Mouse (Mus musculus) ZHBTc4 (cell line): ENCODE data around the gene Vps13d.

ENCODE experiments used
- DNase-seq: peaks from one replicate; pipeline ENCODE4 v3.0.0-alpha.2; 2011; ENCODE audit warnings: low read depth, low spot score

Gene Vps13d

DNA sequence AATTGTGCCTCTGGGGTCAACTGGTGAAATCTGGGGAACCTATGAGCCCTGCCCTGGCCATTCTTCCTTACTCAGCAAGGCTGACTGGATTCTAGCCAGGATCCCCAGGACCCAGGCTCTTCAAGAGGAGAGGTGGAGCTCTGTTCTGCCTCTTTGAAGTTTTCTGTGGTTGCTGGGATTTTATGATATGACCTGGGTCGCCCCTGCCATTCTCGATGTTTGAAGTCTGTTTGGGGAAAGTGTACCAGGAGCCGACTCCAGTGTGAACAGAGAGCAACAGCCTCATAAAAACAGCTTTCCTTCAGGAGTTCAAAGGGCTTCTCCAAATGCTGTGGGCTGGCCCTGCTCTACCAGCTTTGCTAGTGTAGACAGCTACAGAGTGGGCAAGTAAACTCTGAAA is 185.4 kb downstream of the Vps13d start:
- DNase-seq: no peak

DNA sequence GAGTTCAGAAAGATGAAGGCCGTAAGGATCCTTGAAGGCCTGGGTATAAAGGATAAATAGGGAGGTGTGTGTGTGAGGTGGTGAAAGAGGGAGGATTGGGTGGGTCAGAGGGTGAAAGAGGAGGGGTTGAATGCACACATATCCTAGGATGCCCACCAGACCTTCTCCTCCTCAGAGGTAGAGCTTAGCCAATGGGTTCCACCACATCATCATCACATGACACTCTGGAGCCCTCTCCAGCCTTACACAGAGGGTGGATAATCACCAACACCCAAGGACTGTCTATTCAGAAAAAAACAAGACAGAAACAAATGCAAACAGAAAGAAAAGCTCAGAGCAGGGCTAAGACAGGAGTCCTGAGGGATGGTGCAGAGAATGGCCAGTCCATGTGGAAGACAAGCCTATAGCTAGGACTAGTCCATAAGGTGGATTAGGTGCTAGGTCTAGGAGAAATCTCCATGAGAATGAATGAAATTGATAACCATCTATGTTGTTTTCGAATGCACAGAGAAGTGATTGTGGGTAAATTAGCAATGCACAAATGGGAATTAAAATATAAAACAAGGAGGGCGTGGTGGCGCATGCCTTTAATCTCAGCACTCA is 188.8 kb downstream of the Vps13d start:
- DNase-seq: peak; percentile 81

DNA sequence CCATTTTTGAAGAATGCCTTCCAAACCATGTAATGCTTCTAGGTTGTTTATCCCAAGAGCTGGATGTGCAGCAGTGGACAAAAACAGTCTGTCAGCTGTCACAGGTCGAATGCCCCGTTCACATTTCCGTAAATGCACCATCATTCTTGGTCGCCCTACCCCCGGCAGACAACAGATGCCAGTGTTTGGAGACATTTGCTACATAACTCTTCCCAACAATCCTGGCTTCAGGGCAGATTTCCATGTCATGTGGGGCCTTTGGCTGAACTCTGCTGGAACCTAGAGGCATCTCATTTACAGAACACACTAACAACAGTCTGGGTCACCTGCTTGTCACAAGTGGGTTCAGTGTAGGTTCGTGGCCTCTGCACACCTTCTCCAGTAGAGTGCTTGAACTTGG is 190.6 kb downstream of the Vps13d start:
- no peak for DNase-seq

DNA sequence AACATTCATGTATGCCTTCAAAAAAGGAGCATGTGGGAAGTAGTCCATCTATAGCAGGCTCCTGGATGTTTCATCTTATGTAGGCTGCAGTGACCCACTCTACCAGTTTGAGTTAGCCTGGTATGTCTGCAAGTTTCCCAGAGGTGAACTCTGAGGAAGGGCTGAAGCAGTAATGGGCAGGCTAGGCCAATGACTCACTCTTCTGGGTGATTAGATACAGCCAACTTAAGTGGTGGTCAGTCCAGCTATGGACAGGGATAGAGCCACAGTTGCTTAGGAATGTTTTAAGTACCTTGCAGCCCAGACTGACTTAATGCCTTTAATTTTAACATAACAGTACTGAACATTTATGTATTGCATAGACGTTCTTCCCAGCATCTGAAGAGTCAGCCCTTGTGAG is 192.1 kb downstream of the Vps13d start:
- DNase-seq: no peak

DNA sequence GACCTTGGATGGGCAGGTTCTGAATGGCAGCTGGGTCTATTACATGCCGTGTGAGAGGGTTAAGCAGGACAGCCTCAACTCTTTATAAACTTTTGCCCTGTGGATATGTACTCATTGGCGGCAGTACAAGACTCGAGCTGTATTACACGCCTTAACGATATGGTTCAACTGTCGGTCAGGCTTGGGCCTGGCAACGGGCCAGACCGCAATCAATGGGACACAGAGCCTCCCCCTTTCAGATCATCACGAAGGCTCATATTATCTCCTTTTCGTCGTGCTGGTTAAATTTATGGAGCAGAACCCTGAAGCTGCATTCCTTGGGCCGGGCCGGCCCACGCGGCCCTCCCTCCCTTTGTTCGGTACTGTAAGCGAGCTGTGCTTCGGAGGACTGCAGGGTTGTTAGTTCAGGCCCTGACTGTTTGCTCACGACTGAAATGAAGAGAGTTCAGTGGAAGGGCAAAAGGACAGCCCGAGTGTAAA is 194.9 kb downstream of the Vps13d start:
- DNase-seq: peak; percentile 22

DNA sequence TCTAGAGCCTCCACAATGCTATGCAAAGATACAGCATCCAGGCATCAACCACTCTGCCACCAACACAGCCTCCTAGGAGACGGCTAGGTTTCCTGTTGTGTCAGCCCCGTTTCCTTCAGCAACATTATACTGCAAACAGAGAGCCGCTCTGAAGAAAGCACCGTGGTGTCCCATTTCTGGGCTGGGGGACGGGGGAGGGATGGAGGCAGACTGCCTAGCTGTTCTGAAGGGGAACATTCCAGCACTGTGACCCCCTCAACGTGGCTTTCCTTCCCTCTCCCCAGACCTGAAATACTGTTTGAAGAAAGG is 195.3 kb downstream of the Vps13d start:
- no peak for DNase-seq

DNA sequence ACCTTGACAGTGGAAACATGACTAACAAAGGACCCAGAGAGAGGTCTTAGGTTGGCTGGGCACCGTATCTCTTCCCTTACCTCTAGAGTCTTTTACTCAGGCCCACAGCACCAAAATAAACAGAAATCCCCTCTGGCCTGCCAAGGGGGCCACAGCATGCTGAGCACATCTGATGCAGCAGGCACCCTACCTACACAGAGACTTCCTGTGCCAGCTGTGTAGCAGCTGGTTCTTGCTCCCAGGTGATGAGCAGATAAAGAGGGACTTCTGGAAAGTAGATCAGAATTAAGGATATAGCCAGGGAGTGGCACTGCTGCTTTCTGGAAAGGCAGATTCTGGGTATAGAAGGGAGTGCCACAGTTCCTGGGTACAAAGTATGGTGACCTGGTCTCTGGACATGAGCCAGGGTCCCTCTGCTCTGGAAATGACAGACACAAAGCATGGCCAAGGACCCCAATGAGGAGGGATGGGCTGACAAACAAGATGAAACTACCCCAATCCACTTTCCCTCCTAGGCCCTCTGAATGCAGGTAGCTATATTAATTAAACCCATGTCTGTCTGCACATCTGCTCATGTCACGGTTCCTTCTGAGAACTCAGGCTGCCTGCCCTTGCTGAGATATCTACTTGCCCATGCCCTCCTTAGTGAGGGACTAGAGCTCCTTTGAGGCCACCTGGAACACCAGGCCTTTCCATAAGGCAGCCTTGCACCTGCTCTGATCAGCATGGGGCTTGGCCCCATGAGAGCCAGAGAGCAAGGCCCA is 195.8 kb downstream of the Vps13d start:
- no peak for DNase-seq

DNA sequence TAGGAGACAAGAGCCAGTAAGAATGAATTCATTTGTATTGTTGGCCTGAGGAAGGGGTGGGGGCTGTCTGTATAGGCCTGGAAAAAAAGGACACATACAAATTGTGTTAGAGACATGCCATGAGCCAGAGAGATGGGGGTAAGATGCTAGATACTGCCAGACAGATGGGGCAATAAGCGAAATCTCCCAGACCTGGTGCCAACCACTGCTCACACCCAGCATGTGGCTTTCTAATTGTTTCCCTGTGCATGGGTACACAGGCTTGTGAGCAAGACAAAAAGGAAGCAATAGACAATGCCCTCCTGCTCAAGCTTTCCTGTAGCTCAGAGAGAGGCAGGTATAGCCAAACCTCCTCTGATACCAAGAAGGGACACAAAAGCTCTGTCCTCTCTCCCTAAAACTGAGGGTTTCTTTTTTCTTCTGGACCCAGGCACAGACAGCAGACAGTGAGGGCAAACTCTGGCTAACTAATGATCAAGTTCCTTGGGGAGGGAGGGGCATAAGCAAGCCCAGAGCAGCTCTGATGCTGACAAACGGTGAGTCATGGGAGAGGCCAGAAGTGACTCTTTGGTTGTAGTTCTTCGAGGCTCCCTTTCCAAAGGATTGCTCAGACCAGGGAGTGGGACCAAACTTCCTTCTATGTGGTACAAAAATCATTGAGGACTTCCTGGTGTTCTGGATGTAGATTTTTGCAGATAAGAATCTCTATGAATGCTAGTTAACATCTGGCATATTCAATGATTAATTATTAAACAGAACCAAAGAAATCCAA is 196.7 kb downstream of the Vps13d start:
- DNase-seq: no peak

DNA sequence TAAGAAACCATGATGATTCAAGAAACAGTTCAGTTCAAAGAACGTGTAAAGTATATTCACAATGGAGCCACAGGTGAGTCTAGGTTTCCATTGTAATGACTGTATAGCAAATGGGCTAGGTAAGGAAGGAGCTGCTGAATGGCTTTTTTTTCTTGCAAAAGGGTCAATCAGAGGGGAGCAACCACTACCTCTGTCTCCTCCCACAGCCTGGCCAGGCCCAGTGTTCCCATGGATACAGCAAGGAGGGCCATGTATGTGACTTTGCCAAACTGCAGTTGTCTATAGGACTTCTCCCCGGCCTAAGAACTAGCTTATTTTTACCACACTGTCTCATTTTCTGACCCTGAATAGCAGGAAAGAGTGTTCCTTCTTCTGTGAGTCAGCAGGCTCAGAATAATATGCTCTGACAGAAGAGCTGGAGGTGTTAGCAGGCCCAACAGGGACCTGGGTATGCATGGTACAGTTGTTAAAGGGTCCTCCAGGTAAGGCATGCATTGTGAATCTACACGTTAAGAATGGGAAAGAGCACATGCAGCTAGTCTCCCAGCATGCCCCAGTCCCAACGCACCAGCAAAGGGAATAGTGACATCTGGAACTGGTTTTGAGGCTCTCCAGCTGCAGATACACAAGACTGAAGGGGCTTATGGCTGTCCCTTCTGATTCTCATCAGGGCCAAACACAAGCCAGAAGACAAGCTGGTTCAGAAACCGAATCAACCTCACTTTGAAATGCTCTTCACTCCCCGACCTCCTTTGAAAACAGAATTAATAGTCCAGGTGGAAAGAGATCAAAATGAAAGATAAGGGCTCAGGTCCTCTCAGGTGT is 197.6 kb downstream of the Vps13d start:
- peak; percentile 79 for DNase-seq

DNA sequence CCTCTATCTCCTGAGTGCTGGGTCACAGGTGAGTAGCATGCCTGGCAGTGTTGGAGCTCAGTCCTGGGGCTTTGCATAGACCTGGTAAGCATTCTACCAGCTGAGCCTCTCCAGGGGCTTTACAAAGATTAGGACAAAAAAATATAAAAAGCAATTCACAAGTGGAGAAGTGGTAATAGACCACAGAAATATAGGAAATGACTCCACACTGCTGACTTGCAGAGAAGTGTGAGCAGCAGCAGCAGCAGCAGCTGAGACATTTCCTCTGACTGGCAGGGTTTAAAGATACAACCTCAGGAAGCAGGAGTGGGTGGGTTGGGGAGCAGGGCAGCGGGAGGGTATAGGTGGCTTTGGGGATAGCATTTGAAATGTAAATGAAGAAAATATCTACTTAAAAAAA is 199.0 kb downstream of the Vps13d start:
- DNase-seq: no peak

DNA sequence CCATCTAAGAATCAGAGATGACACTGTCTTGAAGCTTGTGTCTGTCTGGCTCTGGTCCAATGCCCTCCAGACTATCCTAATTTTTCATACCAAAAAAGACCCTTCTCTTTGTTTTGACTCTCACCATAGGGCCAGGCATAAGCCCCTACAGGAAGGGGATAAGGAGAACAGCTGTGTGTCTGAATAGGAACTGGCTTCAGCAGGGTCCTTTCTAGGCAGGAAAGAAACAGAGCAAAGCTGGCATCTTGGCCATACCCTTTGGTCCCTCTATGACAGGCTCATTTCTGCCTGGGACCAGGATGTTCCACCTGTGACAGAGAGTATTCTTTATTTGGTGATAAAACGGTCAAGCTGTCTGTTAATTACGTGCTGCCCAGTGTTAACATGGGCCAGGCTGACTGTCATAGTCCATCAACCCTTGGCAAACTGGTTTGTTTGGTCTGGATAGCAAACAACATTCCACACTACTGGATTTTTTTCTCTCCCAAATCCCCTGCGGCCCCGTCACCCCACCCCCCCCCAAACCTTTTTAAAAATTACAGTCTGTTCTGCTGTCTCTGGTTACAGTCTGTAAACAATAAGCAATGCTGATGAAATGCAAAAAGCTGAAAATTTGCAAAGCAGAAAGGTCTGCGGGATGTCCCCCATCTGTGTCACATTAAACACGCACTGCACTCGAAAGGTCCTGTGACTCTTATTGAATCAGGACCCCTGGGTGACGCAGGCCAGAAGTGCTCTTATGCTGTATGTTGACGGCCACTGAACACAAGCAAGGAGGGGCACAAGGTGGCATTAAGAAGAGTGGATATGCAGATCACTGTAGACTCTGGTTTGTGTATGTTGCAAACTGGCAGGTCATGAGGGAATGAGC is 201.5 kb downstream of the Vps13d start:
- no peak for DNase-seq

DNA sequence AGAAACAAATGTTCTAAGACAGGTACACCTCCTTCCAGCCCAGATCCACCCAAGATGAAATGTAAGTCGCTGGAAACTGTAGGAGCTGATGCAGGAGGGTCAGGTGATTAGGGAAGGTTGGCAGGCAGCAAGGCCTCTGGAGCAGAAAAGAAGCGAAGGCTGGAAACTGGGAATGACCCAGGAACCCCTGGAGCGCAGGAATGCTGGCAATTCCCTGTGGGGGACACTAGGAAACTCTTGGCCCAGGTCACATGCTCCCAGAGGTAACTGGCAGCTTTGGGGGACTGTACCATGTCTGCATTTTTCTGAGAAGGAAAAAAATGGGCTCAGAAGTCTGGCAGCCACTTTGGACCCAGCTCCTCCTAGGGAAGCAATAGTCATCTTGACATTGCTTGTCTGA is 202.4 kb downstream of the Vps13d start:
- DNase-seq: peak; percentile 84

DNA sequence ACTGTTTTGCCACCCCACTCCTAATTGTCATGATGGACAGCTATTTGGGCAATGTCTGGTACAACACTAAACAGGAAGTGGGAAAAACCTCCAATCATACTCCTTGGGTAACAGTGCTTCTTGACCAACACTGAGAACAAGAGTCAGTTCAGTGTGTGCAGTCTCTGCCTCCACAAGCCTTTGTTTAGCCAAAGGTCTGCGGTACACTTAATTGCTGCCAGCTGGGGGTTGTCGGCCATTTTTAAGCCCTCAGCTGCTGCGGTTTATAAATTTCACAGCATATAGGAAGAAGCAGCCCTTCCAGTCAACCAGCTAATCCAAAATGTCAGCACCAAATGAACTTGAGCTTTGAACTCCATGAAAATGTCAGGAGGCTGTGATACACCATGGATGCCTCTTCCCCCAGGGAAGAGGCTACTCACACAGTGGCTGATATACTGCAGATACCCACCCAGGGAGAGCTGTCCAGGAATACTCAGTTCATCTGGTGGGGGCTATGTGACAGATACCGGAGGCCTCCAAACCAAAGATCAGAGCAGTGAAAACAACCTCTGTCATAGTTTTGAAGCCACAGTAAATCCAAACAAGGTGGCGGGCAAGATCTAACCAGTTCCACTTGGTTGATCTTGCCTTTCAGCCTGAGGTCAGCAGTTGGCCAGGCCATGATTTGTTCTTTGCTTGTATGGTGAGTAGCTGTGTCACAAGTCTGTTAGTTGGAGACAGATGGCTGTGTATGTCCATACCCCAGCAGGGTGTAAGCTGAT is 206.2 kb downstream of the Vps13d start:
- no peak for DNase-seq

DNA sequence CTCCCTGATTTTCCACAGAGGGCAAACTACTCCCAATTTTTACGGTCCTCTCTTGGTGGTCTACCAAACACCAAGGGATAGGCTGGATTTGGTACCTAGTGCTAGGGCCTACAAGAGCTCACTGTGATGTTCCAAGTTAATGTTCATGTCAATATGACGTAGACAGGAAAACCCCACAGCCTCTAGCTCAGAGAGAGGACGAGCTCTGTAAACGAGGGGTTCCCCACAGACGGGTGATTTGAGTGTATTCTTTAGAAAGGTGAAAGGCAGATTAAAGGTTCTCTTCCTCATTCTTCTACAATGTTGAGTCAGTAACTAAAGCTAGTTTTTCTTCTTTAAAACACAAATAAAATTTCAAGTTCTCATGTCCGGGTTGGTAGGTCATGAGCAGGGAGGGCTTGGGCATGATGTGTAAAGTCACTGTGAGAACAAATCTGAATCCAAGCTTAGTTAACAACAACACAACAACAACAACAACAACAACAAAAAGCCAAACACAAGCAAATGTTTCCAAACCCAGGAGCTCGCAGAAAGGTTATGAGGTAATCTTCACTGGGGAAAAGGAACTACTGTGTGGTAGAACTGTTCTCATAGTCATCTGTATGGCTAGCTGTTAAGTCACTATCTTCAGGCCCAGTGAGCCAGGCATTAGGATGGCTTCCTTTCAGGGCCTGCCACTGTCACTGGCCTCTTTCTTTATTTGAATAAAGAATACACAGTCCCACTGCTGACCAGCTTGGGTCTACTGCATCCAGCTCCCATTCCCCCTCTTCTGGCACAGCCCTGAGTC is 208.6 kb downstream of the Vps13d start:
- DNase-seq: no peak

DNA sequence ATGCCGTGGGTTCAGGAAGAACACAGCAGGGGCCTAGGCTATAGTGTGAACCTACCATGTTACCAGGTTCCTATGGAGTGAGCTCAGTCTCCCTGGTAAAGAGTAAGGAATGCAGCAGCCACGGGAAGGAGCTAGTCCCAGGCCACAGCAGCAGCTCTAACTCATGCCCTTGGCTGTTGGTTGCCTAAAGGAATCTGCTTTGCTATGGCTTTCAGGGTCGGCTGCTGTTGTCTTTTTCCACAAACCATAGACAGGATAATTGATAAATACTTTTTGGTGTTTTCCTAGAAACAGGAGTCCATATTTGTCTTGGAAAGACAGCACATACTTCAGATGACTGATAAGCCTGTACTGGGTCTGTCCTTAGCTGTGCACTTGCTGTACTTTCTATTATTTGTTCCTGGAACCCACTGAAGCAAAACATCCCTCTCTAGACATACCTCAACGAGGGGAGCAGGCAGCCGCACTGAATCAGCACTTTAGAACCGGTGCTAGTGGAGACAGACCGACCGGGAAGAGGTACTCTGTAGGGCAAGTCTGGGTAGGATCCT is 210.9 kb downstream of the Vps13d start:
- DNase-seq: no peak

DNA sequence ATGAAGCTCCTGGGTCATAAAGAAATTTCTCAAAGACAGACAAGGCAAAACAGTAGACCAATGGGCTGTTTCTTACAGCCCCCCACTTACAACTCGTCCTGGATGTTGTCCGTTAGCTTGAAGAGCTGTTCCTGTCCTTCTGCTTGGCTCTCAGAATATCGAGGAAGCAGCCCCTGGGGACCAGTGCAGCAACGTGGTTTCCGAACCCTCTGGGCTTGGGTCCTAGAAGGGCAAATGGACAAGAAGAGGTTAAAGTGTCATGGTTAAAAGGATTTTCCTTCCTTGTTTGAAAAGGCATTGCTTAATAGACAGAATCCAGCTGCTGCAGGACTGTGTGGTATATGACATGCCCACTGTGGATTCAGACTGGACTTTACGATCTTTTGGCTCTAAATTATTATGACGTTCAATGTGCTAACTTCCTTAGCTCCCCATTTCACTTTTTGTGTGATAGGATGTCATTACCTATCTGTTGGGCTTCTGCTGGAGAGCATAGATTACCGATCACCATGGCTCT is 211.5 kb downstream of the Vps13d start:
- no peak for DNase-seq

DNA sequence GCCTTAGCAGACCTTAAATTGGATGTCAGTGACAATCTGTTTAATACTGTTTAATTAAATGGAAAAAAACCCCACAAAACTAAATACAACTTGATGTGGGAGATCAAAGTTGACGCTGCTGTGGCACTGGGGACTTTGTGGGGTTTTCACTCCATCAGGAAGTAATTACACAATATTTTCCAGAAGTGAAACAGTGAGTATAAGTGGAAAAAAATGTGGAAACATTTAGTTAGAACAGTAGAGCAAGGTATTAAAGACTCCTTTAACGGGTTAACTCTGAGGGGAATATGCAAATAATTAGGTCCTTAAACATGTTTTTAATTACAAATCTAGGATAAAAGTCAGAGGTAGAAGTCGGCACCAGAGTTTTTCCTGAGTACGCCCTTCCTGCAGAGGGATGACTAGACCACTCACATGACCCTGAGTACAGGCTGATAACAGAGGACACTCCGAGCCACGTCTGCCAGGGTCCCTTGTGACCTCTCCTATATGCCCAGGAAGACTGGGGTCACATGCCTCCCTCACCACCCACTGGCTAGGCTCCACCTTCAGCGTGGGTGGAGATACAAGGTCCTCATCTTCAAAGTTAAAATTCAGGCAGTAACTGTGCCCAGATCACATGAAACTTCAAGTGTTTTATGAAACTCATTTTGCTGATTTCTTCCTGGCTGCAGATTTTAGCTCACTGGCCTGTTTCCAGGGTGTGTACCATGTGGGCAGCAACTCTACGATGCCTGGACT is 213.8 kb downstream of the Vps13d start:
- DNase-seq: peak; percentile 19

DNA sequence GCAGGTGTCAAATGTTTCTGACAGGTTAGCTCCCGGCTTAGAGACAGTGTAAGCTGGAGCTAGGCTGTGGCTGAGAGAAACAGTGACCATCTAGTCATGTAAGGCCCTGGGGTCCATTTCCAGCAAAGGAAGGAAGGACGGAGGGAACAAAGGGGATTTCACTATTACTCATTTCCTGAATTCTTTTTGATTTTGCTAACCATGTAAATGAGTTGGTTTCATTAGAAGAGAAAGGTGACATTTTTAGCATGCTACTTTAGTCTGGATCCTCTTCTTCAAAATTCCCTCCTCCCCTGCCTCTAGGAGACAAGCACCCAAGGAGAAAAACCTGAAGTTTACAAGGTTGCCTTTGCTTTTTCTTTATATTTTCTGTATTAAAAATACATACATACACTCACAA is 214.7 kb downstream of the Vps13d start:
- no peak for DNase-seq
